Mouse (Mus musculus): ENCODE results near the gene Filip1l.

Filip1l gene

DNA sequence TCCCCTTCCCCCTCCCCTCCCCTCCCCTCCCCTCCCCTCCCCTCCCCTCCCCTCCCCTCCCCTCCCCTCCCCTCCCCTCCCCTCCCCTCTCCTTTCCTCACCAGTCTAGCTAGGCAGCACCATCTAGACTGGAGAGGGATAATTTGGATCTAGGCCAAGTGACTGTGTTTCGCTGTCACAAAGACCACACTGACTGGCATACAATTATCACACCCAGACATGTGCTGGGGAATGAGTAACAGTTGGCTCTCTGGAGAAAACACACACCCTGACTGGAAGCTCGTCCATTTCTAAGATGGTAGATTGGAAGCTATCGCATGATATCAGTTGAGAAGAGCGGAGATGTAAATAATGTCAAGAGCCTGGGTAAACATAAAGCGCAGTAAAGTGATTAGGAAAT, 126.9 kb downstream of the Filip1l start:
- in situ Hi-C loops (cut with MboI; ENCODE audit: low sequenced_read_pairs): no loop called here

DNA sequence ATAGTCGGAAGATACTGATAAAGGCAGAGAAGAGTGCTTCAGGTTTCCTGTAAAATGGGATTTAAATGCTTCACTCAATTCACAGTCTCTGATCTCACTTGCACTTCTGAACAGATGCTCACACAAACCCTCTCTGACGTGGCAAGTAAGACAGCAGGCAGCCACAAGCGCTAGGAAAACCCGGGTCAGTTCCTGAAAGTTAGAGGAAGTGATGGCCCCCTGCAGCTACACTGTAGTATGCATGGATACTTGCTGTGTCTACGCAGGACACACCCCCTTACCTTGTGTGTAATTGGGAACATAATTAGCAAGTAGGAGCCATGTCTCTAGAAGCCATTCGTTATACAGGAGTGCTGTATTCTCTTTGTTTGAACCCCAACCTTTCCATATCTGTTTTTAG, 129.4 kb downstream of the Filip1l start:
- in situ Hi-C loops (cut with MboI; ENCODE audit: low sequenced_read_pairs): no loop called here

GRCm38 (mm10) chr16:57482911-57483310, 130.0 kb downstream of the Filip1l start:
- in situ Hi-C loops (cut with MboI; ENCODE audit: low sequenced_read_pairs): no loop called here

DNA sequence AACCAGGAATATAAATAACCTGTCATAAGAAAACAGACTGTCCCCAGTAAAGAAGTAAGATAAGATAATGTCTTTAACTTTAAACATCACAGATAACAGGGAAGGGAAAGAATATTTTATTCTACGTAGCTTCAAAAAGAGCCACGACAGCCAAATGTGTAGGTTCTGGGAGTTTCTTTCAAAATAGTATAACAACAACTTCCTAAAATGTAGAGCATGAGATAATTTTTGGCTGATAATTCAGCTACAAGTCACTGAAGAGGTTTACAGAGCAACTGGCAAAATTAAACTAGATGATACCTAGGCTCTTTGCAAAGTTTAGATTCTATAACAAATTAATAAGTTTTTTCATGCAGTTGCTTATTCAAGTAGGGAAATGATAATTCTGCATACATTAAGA, 130.6 kb downstream of the Filip1l start:
- in situ Hi-C loops (cut with MboI; ENCODE audit: low sequenced_read_pairs): no loop called here

DNA sequence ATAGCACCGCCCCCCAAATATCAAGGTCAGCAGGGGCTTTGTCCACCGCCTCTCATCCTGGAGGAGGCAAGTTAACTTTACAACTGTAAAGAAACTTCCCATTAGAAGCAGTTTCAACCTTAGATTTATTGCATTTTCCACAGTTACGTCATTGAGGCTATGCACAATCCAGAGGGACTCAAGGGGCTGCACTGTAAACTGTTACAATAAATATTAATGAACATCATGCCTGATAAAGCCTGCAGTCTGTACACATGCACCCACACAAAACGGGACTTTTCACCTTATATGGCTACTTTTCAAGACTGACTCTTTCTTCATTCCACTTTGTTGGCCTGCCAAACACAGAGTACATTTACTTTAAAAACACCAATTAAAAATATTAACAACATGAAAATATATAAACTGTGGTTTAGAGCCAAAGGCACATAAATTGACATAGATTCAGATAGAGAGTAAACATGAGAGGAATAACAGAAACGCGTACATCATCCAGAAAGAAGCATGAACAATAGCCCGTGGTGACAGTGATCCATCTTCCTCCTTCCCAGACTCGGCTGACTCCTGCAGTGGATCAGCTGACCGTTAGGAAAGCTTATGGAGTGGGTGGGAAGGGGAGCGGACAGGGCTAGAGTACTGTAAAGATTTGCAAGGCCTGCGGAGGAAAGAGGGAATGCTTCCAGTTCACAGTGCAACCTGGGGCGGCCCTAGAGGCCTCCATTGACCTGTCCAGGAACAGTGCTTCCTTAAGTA, 131.3 kb downstream of the Filip1l start:
- in situ Hi-C loops (cut with MboI; ENCODE audit: low sequenced_read_pairs): no loop called here

DNA sequence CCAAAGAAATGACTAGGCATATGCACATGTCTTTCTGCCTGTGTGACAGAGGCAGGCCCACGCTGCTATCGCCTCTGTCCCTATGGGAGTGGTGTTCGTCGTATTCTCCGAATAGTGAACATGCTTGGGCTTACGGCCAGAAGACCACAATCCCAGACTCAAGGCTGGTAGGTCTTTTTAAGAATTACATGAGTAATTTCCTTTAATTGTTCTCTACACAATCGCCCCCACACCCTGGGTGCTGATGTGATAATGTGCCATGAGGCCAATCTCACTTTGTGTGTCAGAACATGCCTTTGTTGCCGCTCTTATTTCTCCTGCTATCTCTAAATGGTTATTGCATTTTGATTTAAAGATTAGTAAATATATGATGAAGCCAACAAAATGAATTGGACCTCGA, 132.4 kb downstream of the Filip1l start:
- in situ Hi-C loops (cut with MboI; ENCODE audit: low sequenced_read_pairs): no loop called here

- in situ Hi-C loops (cut with MboI; ENCODE audit: low sequenced_read_pairs): no loop called here
Observed at GRCm38 (mm10) chr16:57486266-57486665, 133.4 kb downstream of the Filip1l start.

- in situ Hi-C loops (cut with MboI; ENCODE audit: low sequenced_read_pairs): no loop called here
Observed at GRCm38 (mm10) chr16:57488661-57489060, 135.8 kb downstream of the Filip1l start.

- in situ Hi-C loops (cut with MboI; ENCODE audit: low sequenced_read_pairs): no loop called here
Observed at GRCm38 (mm10) chr16:57490691-57491090, 137.8 kb downstream of the Filip1l start.

DNA sequence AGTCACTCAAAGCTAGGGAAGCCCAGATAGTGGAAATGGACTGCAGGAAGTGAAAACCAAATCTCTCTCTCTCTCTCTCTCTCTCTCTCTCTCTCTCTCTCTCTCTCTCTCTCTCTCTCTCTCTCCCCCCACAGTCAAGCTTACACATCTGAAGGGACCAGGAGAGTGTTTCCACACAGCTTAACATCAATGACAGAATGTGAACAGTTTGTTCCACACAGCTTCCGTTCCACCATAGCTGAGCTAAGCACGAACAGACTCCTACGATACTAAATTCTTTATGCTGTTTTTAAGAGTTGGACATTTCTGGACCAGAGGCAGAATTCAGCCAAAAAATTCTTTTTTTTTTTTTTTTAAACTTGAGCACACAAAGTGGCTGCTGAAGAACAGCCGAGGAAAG, 139.0 kb downstream of the Filip1l start:
- in situ Hi-C loops (cut with MboI; ENCODE audit: low sequenced_read_pairs): no loop called here

DNA sequence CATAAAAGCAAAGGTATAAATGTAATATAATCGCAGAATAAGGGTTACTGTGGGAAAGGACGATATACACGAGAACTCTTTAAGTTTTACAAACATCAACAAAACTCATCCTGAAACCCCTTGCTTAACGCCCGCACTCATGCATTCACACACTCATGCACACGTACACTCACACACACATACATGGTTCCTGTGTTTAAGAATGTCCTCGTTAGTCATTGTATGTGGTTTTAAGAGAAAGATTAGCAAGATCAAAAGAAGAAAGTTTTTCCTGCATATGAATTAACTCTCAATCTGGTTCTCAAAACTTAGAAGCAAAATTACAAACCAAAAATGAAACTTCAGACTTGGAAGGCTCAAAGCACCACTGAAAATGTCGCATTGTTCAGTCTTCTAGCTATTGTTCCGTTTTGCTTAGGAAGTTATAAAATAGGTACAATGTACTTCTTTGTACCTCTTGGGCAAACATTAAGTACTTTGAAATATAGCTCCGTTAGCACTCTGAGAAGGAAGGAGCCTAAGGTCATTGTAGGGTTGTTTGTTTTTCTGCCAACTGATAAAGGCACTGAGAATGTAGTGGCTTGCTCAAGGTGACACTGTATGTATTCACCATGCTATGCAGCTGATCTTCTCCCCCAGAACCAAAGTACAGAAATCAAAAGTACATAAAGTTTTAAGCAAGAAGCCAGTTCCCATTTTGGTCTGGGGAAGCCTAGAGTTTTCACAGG, 142.7 kb downstream of the Filip1l start:
- in situ Hi-C loops (cut with MboI; ENCODE audit: low sequenced_read_pairs): no loop called here

DNA sequence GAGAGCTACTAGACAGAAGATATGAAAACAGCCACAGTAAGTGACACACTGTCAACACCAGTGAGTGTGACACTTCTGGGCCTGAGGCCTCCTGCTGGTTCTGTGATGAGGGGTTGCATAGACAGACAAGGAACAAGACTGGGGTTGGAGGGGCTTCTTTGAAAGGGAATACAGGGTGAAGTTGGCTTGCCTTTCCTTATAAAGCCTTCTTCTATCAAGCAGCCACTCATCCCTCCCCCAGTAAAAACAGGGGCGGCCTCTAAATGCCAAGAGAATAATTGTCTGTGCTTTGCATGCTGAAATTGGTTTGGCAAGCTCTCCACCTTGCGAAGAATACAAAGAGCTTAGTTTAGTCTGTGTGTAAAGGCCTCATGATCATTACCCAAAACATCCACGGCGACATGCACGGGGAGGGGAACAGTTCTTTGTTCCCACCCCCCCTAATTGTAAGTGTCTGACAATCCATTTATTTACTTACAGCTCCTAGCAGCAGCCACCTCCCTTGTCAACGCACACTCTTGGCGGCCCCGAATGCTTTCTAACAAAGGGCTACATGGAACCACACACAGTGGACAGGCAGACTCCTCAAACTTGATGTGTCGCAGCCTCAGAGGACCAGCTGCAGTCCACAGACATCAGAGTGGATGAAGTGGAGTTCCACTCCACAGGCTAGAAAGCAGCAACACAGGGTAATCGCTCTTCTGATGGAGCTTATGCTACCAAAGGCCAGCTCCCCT, 143.7 kb downstream of the Filip1l start:
- in situ Hi-C loops (cut with MboI; ENCODE audit: low sequenced_read_pairs): no loop called here

- in situ Hi-C loops (cut with MboI; ENCODE audit: low sequenced_read_pairs): no loop called here
Observed at GRCm38 (mm10) chr16:57500851-57501250, 148.0 kb downstream of the Filip1l start.

- in situ Hi-C loops (cut with MboI; ENCODE audit: low sequenced_read_pairs): no loop called here
Observed at GRCm38 (mm10) chr16:57502230-57502629, 149.3 kb downstream of the Filip1l start.

DNA sequence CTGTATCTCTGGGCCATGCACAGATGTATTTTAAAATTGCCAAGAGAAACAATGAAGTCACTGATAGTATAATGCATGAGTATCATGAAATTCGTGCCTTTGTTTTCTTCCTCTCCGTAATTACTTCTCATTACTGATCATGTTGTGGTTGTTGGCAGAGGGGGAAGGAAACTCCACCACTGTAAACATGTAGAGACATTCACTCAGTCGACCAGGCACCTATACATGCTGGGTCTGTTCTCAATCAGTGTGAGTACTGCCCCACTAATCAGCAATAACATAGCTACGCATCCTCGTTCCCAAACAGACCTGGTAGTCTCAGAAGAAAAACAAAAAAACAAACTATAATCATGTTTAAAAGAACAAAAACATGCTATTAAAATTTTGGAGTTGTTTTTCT, 149.9 kb downstream of the Filip1l start:
- in situ Hi-C loops (cut with MboI; ENCODE audit: low sequenced_read_pairs): no loop called here

DNA sequence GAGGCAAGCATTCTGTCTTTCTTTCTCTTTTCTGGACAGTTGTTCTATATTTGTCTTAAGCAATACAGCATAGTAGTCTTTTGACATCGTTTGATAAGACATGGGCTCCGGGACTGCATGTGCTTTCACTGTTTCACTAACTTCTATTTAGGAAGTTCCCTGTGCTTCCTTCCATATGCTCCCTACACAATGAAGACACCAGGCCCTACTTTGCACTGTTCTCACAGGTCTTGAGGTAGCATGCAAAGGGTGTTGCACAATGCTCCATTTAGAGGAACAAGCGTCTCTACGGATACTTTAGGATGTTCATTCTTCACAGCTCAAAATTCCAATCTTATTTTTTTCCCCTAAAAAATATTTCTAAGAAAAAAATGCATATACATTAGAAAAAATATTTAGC, 151.8 kb downstream of the Filip1l start:
- in situ Hi-C loops (cut with MboI; ENCODE audit: low sequenced_read_pairs): no loop called here

- in situ Hi-C loops (cut with MboI; ENCODE audit: low sequenced_read_pairs): no loop called here
Observed at GRCm38 (mm10) chr16:57506133-57506532, 153.2 kb downstream of the Filip1l start.

GRCm38 (mm10) chr16:57508351-57508750, 155.5 kb downstream of the Filip1l start:
- in situ Hi-C loops (cut with MboI; ENCODE audit: low sequenced_read_pairs): no loop called here

- in situ Hi-C loops (cut with MboI; ENCODE audit: low sequenced_read_pairs): no loop called here
Observed at GRCm38 (mm10) chr16:57509099-57509498, 156.2 kb downstream of the Filip1l start.

DNA sequence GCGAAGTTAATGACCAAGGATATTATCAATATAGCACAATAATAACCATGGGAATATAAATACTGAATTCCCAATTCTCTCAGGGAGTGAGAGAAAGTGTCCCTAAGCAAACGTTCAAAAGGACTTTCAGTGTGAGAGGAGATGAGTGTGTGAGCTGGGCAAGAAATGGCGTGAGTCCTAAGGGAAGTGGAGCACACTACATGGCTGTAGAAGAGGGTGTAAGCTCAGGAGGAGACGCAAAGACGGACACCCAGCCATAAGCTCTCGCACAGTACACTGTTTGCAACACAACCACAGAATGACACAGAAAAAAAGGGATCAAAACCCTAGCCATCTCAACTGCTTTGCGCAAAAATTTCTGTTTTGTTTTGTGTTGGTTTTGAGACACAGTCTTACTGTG, 160.7 kb downstream of the Filip1l start:
- in situ Hi-C loops (cut with MboI; ENCODE audit: low sequenced_read_pairs): no loop called here

GRCm38 (mm10) chr16:57514371-57514770, 161.5 kb downstream of the Filip1l start:
- in situ Hi-C loops (cut with MboI; ENCODE audit: low sequenced_read_pairs): no loop called here

DNA sequence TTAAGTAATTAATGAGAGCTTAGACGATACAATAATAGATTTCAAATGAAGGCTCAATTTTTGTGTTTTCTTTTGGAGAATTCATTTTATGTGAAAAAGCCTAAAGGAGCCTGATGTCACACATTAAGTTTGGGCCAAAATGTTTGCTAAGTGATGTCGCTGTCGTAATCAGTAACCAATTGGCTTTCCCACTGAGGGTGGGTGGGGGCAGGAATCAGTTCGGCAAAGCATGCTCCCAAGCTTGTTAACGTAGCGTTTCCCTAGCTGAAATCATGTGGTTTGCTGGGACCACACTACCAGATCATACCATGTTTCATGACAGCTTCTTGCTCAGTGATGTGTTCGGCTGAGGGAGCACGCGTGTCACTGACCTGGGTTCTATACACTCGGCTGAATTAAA, 162.7 kb downstream of the Filip1l start:
- in situ Hi-C loops (cut with MboI; ENCODE audit: low sequenced_read_pairs): no loop called here
